Mouse (Mus musculus) thymus, adult 2 months (tissue): Measurements from ENCODE around the gene Sik3. TPM values are rescaled to one million over a fixed set of nuclear protein-coding genes. Genes with fewer than 3 reads are reported as not detected.
"Not testable (repeated sequence)": the region's sequence is repeated elsewhere in the genome, so short reads cannot be mapped to it uniquely, and the experiment has no call there.

Source experiments
- DNase-seq: peaks from one replicate; pipeline ENCODE4 v3.0.0; 2021
- H3K27ac ChIP-seq: fragments of 200-500 bp; 2 replicates; pipeline ENCODE4 v1.5.1; 2012; ENCODE audit warnings: low read length, control low read depth; ENCODE audit not compliant: control insufficient read depth, insufficient read depth
- H3K27me3 ChIP-seq: fragments of 200-500 bp; 2 replicates; pipeline ENCODE4 v1.6.1; 2012; ENCODE audit warnings: mild to moderate bottlenecking, low read length, moderate library complexity, mixed read lengths; ENCODE audit not compliant: control insufficient read depth, insufficient read depth
- H3K36me3 ChIP-seq: fragments of 200-500 bp; 2 replicates; pipeline ENCODE4 v1.6.1; 2012; ENCODE audit warnings: mild to moderate bottlenecking, low read length, moderate library complexity; ENCODE audit not compliant: control insufficient read depth, insufficient read depth
- H3K4me1 ChIP-seq: fragments of 200-500 bp; replicated peaks from 2 replicates; pipeline ENCODE4 v1.6.1; 2012; ENCODE audit warnings: low read length; ENCODE audit not compliant: control insufficient read depth, insufficient read depth
- H3K4me3 ChIP-seq: fragments of 200-500 bp; 2 replicates; pipeline ENCODE4 v1.5.1; 2012; ENCODE audit warnings: mild to moderate bottlenecking, low read length, control low read depth, moderate library complexity; ENCODE audit not compliant: control insufficient read depth, insufficient read depth
- CTCF ChIP-seq: fragments of 200-500 bp; IDR thresholded peaks from 2 replicates; pipeline ENCODE4 v1.5.1; 2012; ENCODE audit warnings: mild to moderate bottlenecking, control low read depth, low read length, moderate library complexity, borderline replicate concordance; ENCODE audit not compliant: control insufficient read depth, poor library complexity, insufficient read depth; ENCODE audit errors: extremely low read depth
- POLR2A ChIP-seq: fragments of 200-500 bp; IDR thresholded peaks from 2 replicates; pipeline ENCODE4 v1.6.1; 2012; ENCODE audit warnings: mild to moderate bottlenecking, low read length, control low read depth, moderate library complexity; ENCODE audit not compliant: control insufficient read depth, poor library complexity, insufficient read depth; ENCODE audit errors: extremely low read depth
- WGBS: fragments of 180-500 bp; shearing (Covaris S2); methylation state at CpG from one replicate; pipeline ENCODE4 v1.1.7; 2018; 5-methylcytosine and 5-hydroxymethylcytosine counted together
- polyA plus RNA-seq: library from polyadenylated mRNA; depleted of rRNA; stranded (reverse); fragments of >200 nt; gene quantifications from 2 replicates; pipeline ENCODE4 v1.2.3, GENCODE M21; 2012

Sik3 gene
- polyA plus RNA-seq, 1 experiment: 29.4 TPM

DNA sequence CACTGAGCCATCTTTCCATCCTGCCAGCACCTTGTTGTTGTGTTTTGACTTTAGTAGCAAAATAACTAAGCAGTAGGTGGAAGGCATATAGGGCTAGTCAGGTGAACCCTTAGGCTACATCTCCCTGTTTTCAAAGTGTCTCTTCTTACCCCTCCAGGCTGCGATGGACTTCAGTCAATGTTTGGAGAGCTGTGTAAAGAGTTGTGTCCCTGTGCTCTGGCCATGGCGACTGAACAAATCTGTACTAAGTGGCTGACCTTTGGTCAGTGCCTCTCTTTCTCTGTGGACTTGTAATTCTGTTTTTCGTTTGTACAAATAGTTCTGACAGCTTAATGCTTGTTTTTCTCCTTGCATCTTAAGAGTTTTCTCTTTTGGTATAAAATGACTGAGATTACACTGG is 74.2 kb downstream of the Sik3 start:
- Histone ChIP-seq H3K4me1 (no peaks in the 10 kb centered on the region), H3K4me3 (no peak overlapping the region)
- 96% methylated on average over 3 of the region's 3 CpGs for WGBS

DNA sequence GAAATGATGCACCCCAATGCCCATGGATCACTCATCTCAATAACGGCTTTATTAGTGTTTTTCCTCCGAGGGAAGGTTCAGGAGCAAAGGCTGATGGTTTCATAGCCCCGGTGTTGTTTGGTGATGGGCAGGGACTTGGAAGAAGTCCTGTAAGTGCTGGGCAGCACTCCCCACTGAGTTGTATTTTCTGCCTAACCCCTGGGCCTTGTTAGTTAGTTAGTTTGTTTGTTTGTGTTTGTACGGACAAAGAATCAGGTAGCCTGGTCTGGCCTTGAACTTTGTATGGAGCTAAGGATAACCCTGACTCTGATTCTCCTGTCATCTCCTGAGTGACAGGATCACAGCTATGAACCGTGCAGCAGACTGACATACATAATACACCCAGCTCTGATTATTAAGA is 74.8 kb downstream of the Sik3 start:
- 91% methylated on average over 5 of the region's 5 CpGs for WGBS
- no peaks in the 10 kb centered on the region for H3K27me3 ChIP-seq
- no peaks in the 10 kb centered on the region for H3K36me3 ChIP-seq
- no peaks in the 10 kb centered on the region for H3K4me1 ChIP-seq
- H3K27ac ChIP-seq: no peak overlapping the region
- no peak for TF ChIP-seq CTCF
- TF ChIP-seq POLR2A: no peak
- DNase-seq: no peak
- H3K4me3 ChIP-seq: no peak overlapping the region

More for the DNA sequence above, 74.2 kb downstream of the Sik3 start:
- TF ChIP-seq CTCF (no peak), POLR2A (no peak)
- DNase-seq: no peak
- Histone ChIP-seq H3K36me3 (no peaks in the 10 kb centered on the region), H3K27ac (no peak overlapping the region), H3K27me3 (no peaks in the 10 kb centered on the region)

DNA sequence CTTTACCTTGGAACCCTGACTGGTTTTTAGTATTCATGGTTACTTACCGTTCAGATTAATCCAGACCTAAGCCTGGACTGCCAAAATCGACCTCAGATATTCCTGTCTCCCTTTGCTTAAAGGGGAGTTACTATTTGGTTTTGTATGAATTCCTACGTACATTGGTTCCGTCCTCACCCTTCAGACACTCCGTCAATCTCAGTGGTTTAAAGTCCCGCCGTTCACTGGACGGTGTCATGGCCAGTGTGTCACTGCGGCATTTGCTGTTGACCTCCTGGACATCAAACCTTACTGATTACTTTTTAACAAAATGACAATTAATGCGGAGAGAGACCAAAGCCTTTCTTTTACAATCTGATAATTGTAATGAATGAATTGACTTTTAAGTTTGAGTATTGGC is 76.1 kb downstream of the Sik3 start:
- DNase-seq: no peak
- 96% methylated on average over 10 of the region's 10 CpGs for WGBS
- Histone ChIP-seq H3K27ac (no peak overlapping the region), H3K4me1 (0 out of 2 replicates have a peak, but pooled peaks cover 2% of the 10 kb centered on the region), H3K36me3 (no peaks in the 10 kb centered on the region), H3K4me3 (no peak overlapping the region), H3K27me3 (no peaks in the 10 kb centered on the region)
- TF ChIP-seq POLR2A: no peak
- no peak for TF ChIP-seq CTCF

DNA sequence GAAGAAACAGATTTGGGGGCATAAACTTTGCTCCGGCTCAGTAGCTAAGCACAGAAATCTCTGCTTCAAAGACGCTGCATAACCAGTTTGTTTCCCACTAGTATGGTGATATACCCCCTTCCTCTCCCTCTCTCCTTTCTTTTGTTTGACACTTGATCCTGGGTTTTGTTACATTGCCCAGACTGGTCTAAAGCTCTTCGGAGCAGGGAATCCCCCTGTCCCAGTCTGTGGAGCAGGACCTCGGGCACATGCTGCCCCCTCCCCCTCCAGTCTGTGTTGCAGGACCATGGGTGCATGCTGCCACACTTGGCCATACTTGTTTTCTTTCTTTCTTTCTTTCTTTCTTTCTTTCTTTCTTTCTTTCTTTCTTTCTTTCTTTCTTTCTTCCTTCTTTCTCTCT is 77.4 kb downstream of the Sik3 start:
- H3K36me3 ChIP-seq: no peaks in the 10 kb centered on the region
- WGBS: 91% methylated on average over 4 of the region's 4 CpGs
- DNase-seq: no peak
- H3K27me3 ChIP-seq: no peaks in the 10 kb centered on the region
- H3K4me1 ChIP-seq: 0 out of 2 replicates have a peak, but pooled peaks cover 2% of the 10 kb centered on the region
- no peak overlapping the region for H3K27ac ChIP-seq
- TF ChIP-seq CTCF (no peak), POLR2A (no peak)
- H3K4me3 ChIP-seq: no peak overlapping the region

DNA sequence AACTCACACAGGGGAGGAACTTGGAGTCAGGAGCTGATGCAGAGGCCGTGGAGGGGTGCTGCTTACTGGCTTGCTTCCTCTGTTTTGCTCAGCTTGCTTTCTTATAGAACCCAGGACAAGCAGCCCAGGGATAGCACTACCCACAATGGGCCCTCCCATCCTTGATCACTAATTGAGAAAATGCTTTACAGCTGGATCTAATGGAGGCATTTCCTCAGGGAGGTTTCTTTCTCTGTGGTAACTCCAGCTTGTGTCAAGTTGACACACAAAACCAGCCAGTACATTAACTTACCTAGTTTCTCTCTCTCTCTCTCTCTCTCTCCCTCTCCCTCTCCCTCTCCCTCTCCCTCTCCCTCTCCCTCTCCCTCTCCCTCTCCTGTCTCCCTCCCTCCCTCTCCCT is 78.5 kb downstream of the Sik3 start:
- not testable (repeated sequence) for H3K36me3 ChIP-seq, H3K27ac ChIP-seq, DNase-seq, H3K4me3 ChIP-seq, H3K27me3 ChIP-seq, H3K4me1 ChIP-seq
- 64% methylated on average over 1 of the region's 1 CpGs for WGBS

DNA sequence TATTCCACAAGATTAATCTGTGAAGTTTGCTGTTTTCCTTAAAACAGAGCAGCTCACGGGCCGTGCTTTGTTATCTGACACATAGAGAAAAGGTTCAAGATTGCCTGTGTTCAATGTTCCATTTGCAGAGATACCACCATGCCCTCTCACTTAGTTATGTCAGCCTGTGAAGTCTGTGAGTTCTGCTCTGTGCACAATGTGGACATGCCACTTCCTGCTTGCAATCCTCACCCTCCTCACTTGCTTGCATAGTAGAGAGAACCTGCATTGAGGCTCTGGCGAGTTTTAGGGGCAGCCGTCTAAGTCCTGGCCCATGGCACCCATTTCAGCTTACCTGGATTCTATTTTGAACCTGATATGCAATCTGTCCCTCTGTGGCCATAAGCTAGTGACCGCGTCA is 80.0 kb downstream of the Sik3 start:
- no peak for DNase-seq
- 82% methylated on average over 6 of the region's 6 CpGs for WGBS
- TF ChIP-seq POLR2A (no peak), CTCF (no peak)
- Histone ChIP-seq H3K27ac (no peak overlapping the region), H3K4me1 (0 out of 2 replicates have a peak, but pooled peaks cover 2% of the 10 kb centered on the region), H3K36me3 (no peaks in the 10 kb centered on the region), H3K27me3 (no peaks in the 10 kb centered on the region), H3K4me3 (no peak overlapping the region)

DNA sequence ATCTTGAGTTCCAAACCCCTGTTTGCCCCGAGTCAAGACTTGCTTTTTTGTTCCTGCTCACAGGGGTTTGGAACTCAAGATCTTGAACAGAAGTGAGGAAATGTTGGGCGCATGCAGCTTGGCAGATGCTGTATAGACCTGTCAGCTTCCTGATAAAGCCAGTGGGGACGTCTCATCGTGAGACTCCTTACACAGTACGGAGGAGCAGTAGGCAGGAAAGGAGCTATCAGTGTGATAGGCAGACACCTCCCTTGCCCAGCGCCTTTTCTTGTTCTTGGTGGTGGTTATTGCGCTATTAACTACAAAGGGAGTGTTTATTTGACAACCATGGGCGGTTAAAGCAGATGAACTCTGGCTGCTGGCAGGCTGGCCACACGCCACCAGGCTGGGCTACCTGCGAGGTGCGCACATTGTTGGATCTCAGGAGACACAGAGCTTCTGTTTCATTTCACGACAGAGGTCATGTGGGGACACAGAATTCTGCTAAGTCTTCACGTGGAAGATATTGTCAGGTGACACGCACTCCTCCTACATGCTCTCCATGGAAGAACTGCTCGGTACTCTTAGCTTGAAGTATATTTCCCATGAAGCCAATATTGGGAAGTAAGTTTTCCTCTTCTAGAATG is 85.9 kb downstream of the Sik3 start:
- H3K4me3 ChIP-seq: no peak overlapping the region
- H3K27me3 ChIP-seq: no peaks in the 10 kb centered on the region
- no peak for TF ChIP-seq POLR2A
- TF ChIP-seq CTCF: no peak
- no peak for DNase-seq
- no peaks in the 10 kb centered on the region for H3K36me3 ChIP-seq
- WGBS: 39% methylated on average over 15 of the region's 15 CpGs
- H3K4me1 ChIP-seq: peaks cover 2% of the 10 kb centered on the region; the same call in 1 of the 2 replicates
- H3K27ac ChIP-seq: no peak overlapping the region
